Mouse (Mus musculus): Measurements from ENCODE around the gene Fam120a. TPM values are rescaled to one million over a fixed set of nuclear protein-coding genes. Genes with fewer than 3 reads are reported as not detected.

Fam120a gene
- polyA plus RNA-seq, 1 experiment from 2014 or later: 37.0 TPM

- ATAC-seq (ENCODE audit: insufficient read depth) (no peak), DNase-seq (no peak)
- H3K9ac ChIP-seq: no peak overlapping the region
- no peak overlapping the region for H3K4me2 ChIP-seq
- H3K4me3 ChIP-seq (ENCODE audit: low read depth, low read length): no peak overlapping the region
- H3K27me3 ChIP-seq (ENCODE audit: insufficient read depth, low read length): no peaks in the 10 kb centered on the region
- H3K27ac ChIP-seq (ENCODE audit: low read depth): no peak overlapping the region
- WGBS: 72% methylated on average over 7 of the region's 7 CpGs
- H3K9me3 ChIP-seq (ENCODE audit: low read depth, low read length): no peaks in the 10 kb centered on the region
- TF ChIP-seq CTCF (IDR thresholded peaks at IDR 0.05; ENCODE audit: low read depth): no peak
- no peaks in the 10 kb centered on the region for H3K4me1 ChIP-seq (ENCODE audit: insufficient read depth)
- H3K36me3 ChIP-seq (ENCODE audit: insufficient read depth): peaks cover 75% of the 10 kb centered on the region
Measured at GRCm38 (mm10) chr13:48919756-48920415, 47.9 kb downstream of the Fam120a start.

GRCm38 (mm10) chr13:48917113-48917599, 50.7 kb downstream of the Fam120a start:
- no peaks in the 10 kb centered on the region for H3K9me3 ChIP-seq (ENCODE audit: low read depth, low read length)
- no peak overlapping the region for H3K4me2 ChIP-seq
- DNase-seq (no peak), ATAC-seq (ENCODE audit: insufficient read depth) (no peak)
- peaks cover 90% of the 10 kb centered on the region for H3K36me3 ChIP-seq (ENCODE audit: insufficient read depth)
- no peak overlapping the region for H3K4me3 ChIP-seq (ENCODE audit: low read depth, low read length)
- H3K9ac ChIP-seq: no peak overlapping the region
- no peak for TF ChIP-seq CTCF (IDR thresholded peaks at IDR 0.05; ENCODE audit: low read depth)
- no peaks in the 10 kb centered on the region for H3K27me3 ChIP-seq (ENCODE audit: insufficient read depth, low read length)
- H3K27ac ChIP-seq (ENCODE audit: low read depth): no peak overlapping the region
- no peaks in the 10 kb centered on the region for H3K4me1 ChIP-seq (ENCODE audit: insufficient read depth)
- 88% methylated on average over 3 of the region's 3 CpGs for WGBS

GRCm38 (mm10) chr13:48913680-48914079, 54.1 kb downstream of the Fam120a start:
- H3K27ac ChIP-seq (ENCODE audit: low read depth): no peak overlapping the region
- H3K36me3 ChIP-seq (ENCODE audit: insufficient read depth): peaks cover 85% of the 10 kb centered on the region
- WGBS: 88% methylated on average over 1 of the region's 1 CpGs
- ATAC-seq (ENCODE audit: insufficient read depth) (no peak), DNase-seq (no peak)
- no peak overlapping the region for H3K4me3 ChIP-seq (ENCODE audit: low read depth, low read length)
- no peak for TF ChIP-seq CTCF (IDR thresholded peaks at IDR 0.05; ENCODE audit: low read depth)
- H3K4me2 ChIP-seq: no peak overlapping the region
- no peaks in the 10 kb centered on the region for H3K27me3 ChIP-seq (ENCODE audit: insufficient read depth, low read length)
- H3K9me3 ChIP-seq (ENCODE audit: low read depth, low read length): no peaks in the 10 kb centered on the region
- H3K4me1 ChIP-seq (ENCODE audit: insufficient read depth): no peaks in the 10 kb centered on the region
- H3K9ac ChIP-seq: no peak overlapping the region

- Histone ChIP-seq H3K9ac (no peak overlapping the region), H3K4me1 (ENCODE audit: insufficient read depth) (no peaks in the 10 kb centered on the region), H3K4me3 (ENCODE audit: low read depth, low read length) (no peak overlapping the region), H3K36me3 (ENCODE audit: insufficient read depth) (peaks cover 91% of the 10 kb centered on the region), H3K4me2 (no peak overlapping the region), H3K27me3 (ENCODE audit: insufficient read depth, low read length) (no peaks in the 10 kb centered on the region), H3K27ac (ENCODE audit: low read depth) (no peak overlapping the region), H3K9me3 (ENCODE audit: low read depth, low read length) (no peaks in the 10 kb centered on the region)
- no peak for TF ChIP-seq CTCF (IDR thresholded peaks at IDR 0.05; ENCODE audit: low read depth)
- DNase-seq: no peak
- ATAC-seq (ENCODE audit: insufficient read depth): no peak
- WGBS: 88% methylated on average over 3 of the region's 3 CpGs
Measured at GRCm38 (mm10) chr13:48913141-48913540, 54.7 kb downstream of the Fam120a start.

- H3K27ac ChIP-seq (ENCODE audit: low read depth): no peak overlapping the region
Measured at GRCm38 (mm10) chr13:48911426-48911825, 56.4 kb downstream of the Fam120a start.

GRCm38 (mm10) chr13:48905458-48905857, 62.4 kb downstream of the Fam120a start:
- DNase-seq: no peak
- TF ChIP-seq CTCF (IDR thresholded peaks at IDR 0.05; ENCODE audit: low read depth): no peak
- 96% methylated on average over 2 of the region's 2 CpGs for WGBS
- Histone ChIP-seq H3K9me3 (ENCODE audit: low read depth, low read length) (no peaks in the 10 kb centered on the region), H3K36me3 (ENCODE audit: insufficient read depth) (peaks cover 71% of the 10 kb centered on the region), H3K9ac (no peak overlapping the region), H3K4me1 (ENCODE audit: insufficient read depth) (no peaks in the 10 kb centered on the region), H3K4me2 (no peak overlapping the region), H3K4me3 (ENCODE audit: low read depth, low read length) (no peak overlapping the region), H3K27ac (ENCODE audit: low read depth) (no peak overlapping the region), H3K27me3 (ENCODE audit: insufficient read depth, low read length) (no peaks in the 10 kb centered on the region)
- ATAC-seq (ENCODE audit: insufficient read depth): no peak

More at GRCm38 (mm10) chr13:48911426-48911825, 56.4 kb downstream of the Fam120a start:
- Histone ChIP-seq H3K27me3 (ENCODE audit: insufficient read depth, low read length) (no peaks in the 10 kb centered on the region), H3K36me3 (ENCODE audit: insufficient read depth) (peaks cover 78% of the 10 kb centered on the region), H3K4me1 (ENCODE audit: insufficient read depth) (no peaks in the 10 kb centered on the region), H3K4me2 (no peak overlapping the region), H3K9me3 (ENCODE audit: low read depth, low read length) (no peaks in the 10 kb centered on the region), H3K9ac (no peak overlapping the region), H3K4me3 (ENCODE audit: low read depth, low read length) (no peak overlapping the region)
- DNase-seq (no peak), ATAC-seq (ENCODE audit: insufficient read depth) (no peak)
- no peak for TF ChIP-seq CTCF (IDR thresholded peaks at IDR 0.05; ENCODE audit: low read depth)
- 88% methylated on average over 7 of the region's 7 CpGs for WGBS

- peaks cover 76% of the 10 kb centered on the region for H3K36me3 ChIP-seq (ENCODE audit: insufficient read depth)
- no peak overlapping the region for H3K4me2 ChIP-seq
- TF ChIP-seq CTCF (IDR thresholded peaks at IDR 0.05; ENCODE audit: low read depth): no peak
- 81% methylated on average over 5 of the region's 5 CpGs for WGBS
- no peak overlapping the region for H3K27ac ChIP-seq (ENCODE audit: low read depth)
- DNase-seq: no peak
- no peaks in the 10 kb centered on the region for H3K27me3 ChIP-seq (ENCODE audit: insufficient read depth, low read length)
- H3K4me3 ChIP-seq (ENCODE audit: low read depth, low read length): no peak overlapping the region
- H3K9me3 ChIP-seq (ENCODE audit: low read depth, low read length): no peaks in the 10 kb centered on the region
- no peak overlapping the region for H3K9ac ChIP-seq
- no peaks in the 10 kb centered on the region for H3K4me1 ChIP-seq (ENCODE audit: insufficient read depth)
- no peak for ATAC-seq (ENCODE audit: insufficient read depth)
Measured at GRCm38 (mm10) chr13:48895376-48895775, 72.4 kb downstream of the Fam120a start.
